ENCODE assay signal across 33 mouse cellular contexts in genomic region chr6:85888961-85889360, GRCm38 (mm10). TPM values are rescaled to one million over a fixed set of nuclear protein-coding genes. Genes with fewer than 3 reads are reported as not detected.
DNase-seq lines count a peak whose midpoint lies in the region; ATAC-seq lines count a peak whose summit lies in the region.
"Had no signal": no experiment of that assay in that cellular context is flagged by ENCODE, and none has a peak within 500 bp of the region (broad histone marks: within the 10 kb centered on the region; RNA-seq: fewer than 3 reads in every experiment).

No protein-coding gene starts in this region.

- DNase-seq in midbrain, embryonic 10.5 days (ENCODE audit: low spot score), result peak; percentile 5
- DNase-seq in testis, postnatal 10 days (ENCODE audit: low spot score), result peak; percentile 15
- DNase-seq in testis, postnatal 14 days (ENCODE audit: low spot score), result no peak
- DNase-seq in R1 (ENCODE audit: low read depth, low spot score), result peak; percentile 83
- DNase-seq in urinary bladder, postnatal 4 days (ENCODE audit: low spot score in 2 of 2), result no peak
- DNase-seq: adrenal gland, adult 8-10 months; adrenal gland, postnatal 25 days; cerebellum, adult 11-12 months; cerebellum, adult 8-10 months; cerebellum, postnatal 10 days; cerebellum, postnatal 36 days; forebrain, postnatal 0 days; gastrocnemius, adult 2 months; gastrocnemius, postnatal 14 days; heart, adult 18-20 months; heart, postnatal 14 days; heart, postnatal 4 days had no signal

- H3K27ac ChIP-seq in midbrain, embryonic 10.5 days (replicated peaks), result no peak overlapping the region
- no peak overlapping the region for H3K27ac ChIP-seq in midbrain, embryonic 13.5 days
- H3K27ac ChIP-seq: forebrain, embryonic 10.5 days; forebrain, embryonic 13.5 days; gastrocnemius, adult 2 months; heart, embryonic 15.5 days; hindbrain, embryonic 14.5 days; hindbrain, postnatal 0 days had no signal

- H3K9me3 ChIP-seq in midbrain, embryonic 10.5 days (replicated peaks), result peaks cover 23% of the 10 kb centered on the region
- peaks cover 4% of the 10 kb centered on the region; the same call in 1 of the 2 replicates for H3K9me3 ChIP-seq in midbrain, embryonic 13.5 days
- H3K9me3 ChIP-seq: heart, embryonic 15.5 days had no signal

- H3K36me3 ChIP-seq in midbrain, embryonic 10.5 days, result no peaks in the 10 kb centered on the region
- H3K36me3 ChIP-seq in midbrain, embryonic 13.5 days, result no peaks in the 10 kb centered on the region
- H3K36me3 ChIP-seq: forebrain, embryonic 10.5 days; G1E; heart, embryonic 12.5 days; heart, embryonic 15.5 days had no signal

- H3K4me1 ChIP-seq in midbrain, embryonic 10.5 days, result no peaks in the 10 kb centered on the region
- no peaks in the 10 kb centered on the region for H3K4me1 ChIP-seq in midbrain, embryonic 13.5 days (replicated peaks)
- H3K4me1 ChIP-seq: forebrain, embryonic 10.5 days; forebrain, embryonic 13.5 days; heart, embryonic 12.5 days; heart, embryonic 15.5 days had no signal

- no peaks in the 10 kb centered on the region for H3K27me3 ChIP-seq in midbrain, embryonic 10.5 days (ENCODE audit: low read depth, poor library complexity, severe bottlenecking)
- no peaks in the 10 kb centered on the region for H3K27me3 ChIP-seq in midbrain, embryonic 13.5 days
- H3K27me3 ChIP-seq: forebrain, embryonic 13.5 days; heart, embryonic 12.5 days; heart, embryonic 15.5 days had no signal

- H3K9ac ChIP-seq in midbrain, embryonic 13.5 days (replicated peaks), result no peak overlapping the region
- H3K9ac ChIP-seq: forebrain, embryonic 13.5 days; forebrain, postnatal 0 days; heart, embryonic 12.5 days; heart, embryonic 15.5 days; hindbrain, embryonic 14.5 days had no signal

- WGBS in midbrain, embryonic 10.5 days, result 86% methylated on average over 2 of the region's 2 CpGs
- 83% methylated on average over 2 of the region's 2 CpGs for WGBS in midbrain, embryonic 13.5 days

- no peak overlapping the region for H3K4me2 ChIP-seq in midbrain, embryonic 13.5 days (replicated peaks)
- H3K4me2 ChIP-seq: forebrain, embryonic 13.5 days; heart, embryonic 12.5 days; heart, embryonic 15.5 days; hindbrain, embryonic 14.5 days had no signal

- H3K4me3 ChIP-seq in midbrain, embryonic 10.5 days, result no peak overlapping the region
- H3K4me3 ChIP-seq in midbrain, embryonic 13.5 days (replicated peaks), result no peak overlapping the region
- H3K4me3 ChIP-seq: forebrain, embryonic 10.5 days; forebrain, embryonic 13.5 days; gastrocnemius, adult 2 months; heart, embryonic 12.5 days; heart, embryonic 15.5 days had no signal

- no peak for ATAC-seq in midbrain, embryonic 13.5 days
- ATAC-seq: activated CD4-positive, CD25-positive, alpha-beta regulatory T cell, adult 4 months; CD4-positive, CD25-positive, alpha-beta regulatory T cell, adult 4 months; forebrain, embryonic 13.5 days; forebrain, postnatal 0 days; hindbrain, postnatal 0 days; inflammation-experienced regulatory T-cells, adult 6 months; Patski had no signal

RNA-seq across cellular contexts. Expression of gene Nat8f4, which starts 15.7 kb away (rescaled TPM):
- 5.6 and 6.0 TPM in 2 replicates for polyA plus RNA-seq in midbrain, embryonic 10.5 days (2016; fragmentation: Nextera tagmentation; extraction: Ambion mirVana)
- polyA plus RNA-seq in midbrain, embryonic 13.5 days (2015; fragmentation: Nextera tagmentation; extraction: Ambion mirVana), result 7.0 TPM in 2 replicates

RNA-seq across cellular contexts. Expression of gene Nat8f2, which starts 20.0 kb away (rescaled TPM):
- polyA plus RNA-seq in midbrain, embryonic 10.5 days (2016; fragmentation: Nextera tagmentation; extraction: Ambion mirVana), result not detected in 2 replicates
- not detected in 2 replicates for polyA plus RNA-seq in midbrain, embryonic 13.5 days (2015; fragmentation: Nextera tagmentation; extraction: Ambion mirVana)
- polyA plus RNA-seq: activated CD4-positive, CD25-positive, alpha-beta regulatory T cell, adult 4 months; C2C12; CD4-positive, CD25-positive, alpha-beta regulatory T cell, adult 4 months; embryonic facial prominence, embryonic 11.5 days; embryonic facial prominence, embryonic 14.5 days; forebrain, embryonic 10.5 days; forebrain, embryonic 13.5 days; forebrain, postnatal 0 days; G1E; heart, embryonic 12.5 days; heart, embryonic 15.5 days; hindbrain, embryonic 14.5 days; hindbrain, postnatal 0 days had no signal

RNA-seq across cellular contexts. Expression of gene Tprkb, which starts 22.7 kb away (rescaled TPM):
- 30.6 and 35.9 TPM in 2 replicates for polyA plus RNA-seq in midbrain, embryonic 10.5 days (2016; fragmentation: Nextera tagmentation; extraction: Ambion mirVana)
- 41.0 and 52.0 TPM in 2 replicates for polyA plus RNA-seq in midbrain, embryonic 13.5 days (2015; fragmentation: Nextera tagmentation; extraction: Ambion mirVana)

RNA-seq across cellular contexts. Expression of gene Nat8f1, which starts 26.5 kb away (rescaled TPM):
- 5.9 and 7.9 TPM in 2 replicates for polyA plus RNA-seq in midbrain, embryonic 10.5 days (2016; fragmentation: Nextera tagmentation; extraction: Ambion mirVana)
- polyA plus RNA-seq in midbrain, embryonic 13.5 days (2015; fragmentation: Nextera tagmentation; extraction: Ambion mirVana), result 14.0 and 15.7 TPM in 2 replicates

RNA-seq across cellular contexts. Expression of gene Nat8, which starts 57.1 kb away (rescaled TPM):
- not detected in 2 replicates for polyA plus RNA-seq in midbrain, embryonic 10.5 days (2016; fragmentation: Nextera tagmentation; extraction: Ambion mirVana)
- polyA plus RNA-seq in midbrain, embryonic 13.5 days (2015; fragmentation: Nextera tagmentation; extraction: Ambion mirVana), result not detected in 2 replicates
- polyA plus RNA-seq: activated CD4-positive, CD25-positive, alpha-beta regulatory T cell, adult 4 months; brain, embryonic 14.5 days; C2C12; CD4-positive, CD25-positive, alpha-beta regulatory T cell, adult 4 months; embryonic facial prominence, embryonic 11.5 days; embryonic facial prominence, embryonic 14.5 days; forebrain, embryonic 10.5 days; forebrain, embryonic 13.5 days; G1E; heart, embryonic 12.5 days; heart, embryonic 15.5 days; inflammation-experienced regulatory T-cells, adult 6 months had no signal

Comparison
In these comparisons a context has a peak if more than half of its experiments do, and no peak if none do; other contexts are left out.
1. DNase-seq: peak in midbrain, embryonic 10.5 days (single experiment), testis, postnatal 10 days (single experiment) and R1 (single experiment); none in testis, postnatal 14 days (single experiment) and urinary bladder, postnatal 4 days (0 of 2).